Comparison of ENCODE assay signal across 16 mouse cellular contexts in genomic region chr9:28882566-28882965, GRCm38 (mm10).
"Had no signal": no experiment of that assay in that cellular context is flagged by ENCODE, and none has a peak within 500 bp of the region (broad histone marks: within the 10 kb centered on the region; RNA-seq: fewer than 3 reads in every experiment).

No protein-coding gene starts in this region.

- H3K4me1 ChIP-seq: neural tube, embryonic 12.5 days; neural tube, embryonic 13.5 days; neural tube, embryonic 15.5 days; stomach, embryonic 15.5 days had no signal

- H3K36me3 ChIP-seq: neural tube, embryonic 12.5 days; neural tube, embryonic 13.5 days; neural tube, embryonic 15.5 days; stomach, embryonic 15.5 days had no signal

- H3K4me3 ChIP-seq: neural tube, embryonic 12.5 days; neural tube, embryonic 13.5 days; neural tube, embryonic 15.5 days; stomach, embryonic 15.5 days had no signal

- H3K27me3 ChIP-seq: neural tube, embryonic 12.5 days; neural tube, embryonic 13.5 days; neural tube, embryonic 15.5 days; stomach, embryonic 15.5 days had no signal

- DNase-seq: retina, postnatal 1 day; right cerebral cortex, adult 18-20 months; right cerebral cortex, postnatal 14 days; right cerebral cortex, postnatal 25 days; right cerebral cortex, postnatal 4 days; spleen, adult 18-20 months; thymus, adult 18-20 months; thymus, postnatal 14 days; thymus, postnatal 25 days; thymus, postnatal 36 days; thymus, postnatal 4 days had no signal

- H3K27ac ChIP-seq: neural tube, embryonic 12.5 days; neural tube, embryonic 13.5 days; neural tube, embryonic 15.5 days; stomach, embryonic 15.5 days; stomach, postnatal 0 days had no signal
